Mouse (Mus musculus) heart, embryonic 11.5 days (tissue): ENCODE data around the gene Apobec2. TPM values are rescaled to one million over a fixed set of nuclear protein-coding genes. Genes with fewer than 3 reads are reported as not detected.

Source experiments
- ATAC-seq: fragments of 200-750 bp; cut with Nextera tagmentation; replicated peaks from 2 replicates; pipeline ENCODE4 v1.8.0; 2017; ENCODE audit warnings: moderate library complexity; ENCODE audit not compliant: insufficient number of reproducible peaks, low FRiP score, low TSS enrichment
- H3K27ac ChIP-seq: fragments of 300-500 bp; sonication (generic); 2 replicates; pipeline ENCODE4 v1.5.1; 2014; ENCODE audit warnings: mild to moderate bottlenecking, low read depth, low read length
- H3K27me3 ChIP-seq: fragments of 300-500 bp; sonication (generic); 2 replicates; pipeline ENCODE4 v1.6.1; 2014; ENCODE audit warnings: mild to moderate bottlenecking, low read length, mixed read lengths; ENCODE audit not compliant: control insufficient read depth, insufficient read depth
- H3K36me3 ChIP-seq: fragments of 300-500 bp; sonication (generic); 2 replicates; pipeline ENCODE4 v1.6.1; 2014; ENCODE audit warnings: mild to moderate bottlenecking, low read length, moderate library complexity, mixed read lengths; ENCODE audit not compliant: control insufficient read depth, insufficient read depth
- H3K4me1 ChIP-seq: fragments of 300-500 bp; sonication (generic); 2 replicates; pipeline ENCODE4 v1.6.1; 2014; ENCODE audit warnings: low read length; ENCODE audit not compliant: control insufficient read depth, insufficient read depth
- H3K4me2 ChIP-seq: fragments of 300-500 bp; sonication (generic); 2 replicates; pipeline ENCODE4 v1.6.1; 2014; ENCODE audit warnings: mild to moderate bottlenecking, moderate library complexity
- H3K4me3 ChIP-seq: fragments of 300-500 bp; sonication (generic); 2 replicates; pipeline ENCODE4 v1.5.1; 2014; ENCODE audit warnings: low read depth, low read length
- H3K9ac ChIP-seq: fragments of 300-500 bp; sonication (generic); 2 replicates; pipeline ENCODE4 v1.6.1; 2014; ENCODE audit warnings: mild to moderate bottlenecking, low read depth, low read length, moderate library complexity
- H3K9me3 ChIP-seq: fragments of 300-500 bp; sonication (generic); replicated peaks from 2 replicates; pipeline ENCODE4 v1.6.1; 2016; ENCODE audit warnings: low read length; ENCODE audit not compliant: control insufficient read depth
- WGBS: fragments of 180-500 bp; shearing (Covaris S2); extraction: QIAGEN DNeasy Blood & Tissue Kit; methylation state at CpG from one replicate; pipeline ENCODE4 v1.1.7; 2014; ENCODE audit not compliant: insufficient replicate concordance; 5-methylcytosine and 5-hydroxymethylcytosine counted together
- polyA plus RNA-seq: library from polyadenylated mRNA; unstranded; fragments of >200 nt; fragmentation: Nextera tagmentation; extraction: Ambion mirVana; gene quantifications from 2 replicates; pipeline ENCODE4 v1.2.1, GENCODE M21; 2014

The Apobec2 gene
- polyA plus RNA-seq, 1 experiment from 2014 or later = 213 TPM

DNA sequence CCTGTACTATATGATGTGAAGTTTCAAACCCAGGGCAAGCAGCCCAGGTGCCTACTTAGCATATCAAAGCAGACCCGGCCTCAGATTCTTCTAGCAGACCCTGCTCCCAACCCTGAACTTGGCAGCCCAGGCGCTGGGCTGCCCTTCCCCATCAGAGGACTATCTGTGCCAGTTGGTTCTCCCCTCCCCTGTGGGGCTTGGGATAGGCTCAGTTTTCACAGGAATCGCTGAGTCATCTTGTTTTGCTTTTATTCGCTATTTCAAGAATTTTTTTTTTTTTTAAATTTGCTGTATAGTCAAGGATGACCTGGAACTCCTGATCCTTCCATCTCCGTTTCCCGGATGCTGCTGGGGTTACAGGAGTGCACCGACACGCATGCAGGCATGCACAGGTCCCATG is 14.9 kb upstream of the Apobec2 start:
- H3K4me3 ChIP-seq = no peak overlapping the region
- no peaks in the 10 kb centered on the region for H3K4me1 ChIP-seq
- no peaks in the 10 kb centered on the region for H3K9me3 ChIP-seq
- H3K36me3 ChIP-seq = no peaks in the 10 kb centered on the region
- H3K4me2 ChIP-seq = no peak overlapping the region
- no peaks in the 10 kb centered on the region for H3K27me3 ChIP-seq
- no peak overlapping the region for H3K27ac ChIP-seq
- WGBS = 67% methylated on average over 8 of the region's 8 CpGs
- no peak overlapping the region for H3K9ac ChIP-seq
- no peak for ATAC-seq

DNA sequence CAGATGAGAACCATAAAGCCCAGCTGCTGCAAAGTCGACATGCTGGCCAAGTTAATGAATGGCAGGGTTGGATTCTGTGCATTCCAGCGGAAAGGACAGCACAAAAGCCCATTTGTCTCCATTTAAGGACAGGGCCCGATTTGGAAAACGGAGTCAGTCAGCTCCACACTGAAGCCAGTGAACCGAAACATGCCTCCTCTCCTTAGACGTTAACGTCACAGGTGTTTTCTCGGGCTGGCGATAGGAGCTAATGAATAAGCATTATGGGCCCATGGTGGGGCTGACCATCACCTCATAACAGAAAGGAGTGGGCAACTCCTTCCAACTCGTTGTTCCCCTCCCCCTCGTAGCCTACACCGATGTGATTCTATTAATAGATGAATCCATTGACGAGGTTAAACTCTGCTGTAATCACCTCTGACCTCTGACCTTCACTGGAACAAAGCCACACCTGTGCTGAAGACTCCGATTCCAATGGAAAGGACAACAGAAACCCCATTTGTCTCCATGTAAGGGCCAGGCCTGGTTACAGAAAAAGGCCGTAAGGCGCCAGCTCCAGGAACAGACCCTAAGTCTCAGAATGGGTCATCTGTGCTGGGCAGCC is 10.9 kb upstream of the Apobec2 start:
- no peak overlapping the region for H3K4me2 ChIP-seq
- no peak overlapping the region for H3K4me3 ChIP-seq
- no peak overlapping the region for H3K27ac ChIP-seq
- H3K9me3 ChIP-seq = no peaks in the 10 kb centered on the region
- H3K9ac ChIP-seq = no peak overlapping the region
- no peaks in the 10 kb centered on the region for H3K27me3 ChIP-seq
- H3K36me3 ChIP-seq = no peaks in the 10 kb centered on the region
- no peak for ATAC-seq
- WGBS = 74% methylated on average over 16 of the region's 16 CpGs
- H3K4me1 ChIP-seq = no peaks in the 10 kb centered on the region

DNA sequence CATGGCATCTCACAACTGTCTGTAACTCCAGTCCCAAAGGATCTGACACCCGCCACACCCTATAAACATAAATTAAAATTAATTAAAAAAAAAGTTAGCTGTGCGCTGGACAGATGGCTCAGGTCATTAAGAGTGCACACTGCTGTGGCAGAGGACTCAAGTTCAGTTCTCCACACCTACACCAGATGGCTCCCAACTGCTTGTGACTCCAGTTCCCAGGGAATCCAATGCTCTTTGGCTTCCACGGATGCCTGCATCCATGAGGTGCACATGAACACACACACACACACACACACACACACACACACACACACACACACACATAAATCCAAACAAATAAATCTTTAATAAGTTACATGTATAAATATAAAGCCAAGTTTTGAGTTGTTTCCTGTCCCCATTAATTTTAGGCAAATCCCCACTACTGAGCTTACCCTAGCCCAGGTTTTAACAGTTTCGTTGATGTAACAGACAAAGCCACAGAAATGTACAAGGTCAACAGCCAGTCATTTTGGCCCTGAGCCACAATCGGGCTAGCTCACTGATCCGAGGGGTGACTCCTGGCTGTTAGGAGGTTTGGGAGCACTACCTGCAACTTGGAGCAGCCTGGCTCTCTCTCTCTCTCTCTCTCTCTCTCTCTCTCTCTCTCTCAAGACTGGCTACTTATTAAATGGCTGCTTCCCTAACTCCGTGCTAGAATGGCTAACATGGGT is 10.2 kb upstream of the Apobec2 start:
- no peaks in the 10 kb centered on the region for H3K9me3 ChIP-seq
- no peaks in the 10 kb centered on the region for H3K36me3 ChIP-seq
- no peak overlapping the region for H3K4me2 ChIP-seq
- no peak for ATAC-seq
- no peak overlapping the region for H3K27ac ChIP-seq
- no peaks in the 10 kb centered on the region for H3K27me3 ChIP-seq
- H3K4me3 ChIP-seq = no peak overlapping the region
- H3K4me1 ChIP-seq = peaks cover 3% of the 10 kb centered on the region; the same call in 1 of the 2 replicates
- 74% methylated on average over 7 of the region's 7 CpGs for WGBS
- H3K9ac ChIP-seq = no peak overlapping the region

DNA sequence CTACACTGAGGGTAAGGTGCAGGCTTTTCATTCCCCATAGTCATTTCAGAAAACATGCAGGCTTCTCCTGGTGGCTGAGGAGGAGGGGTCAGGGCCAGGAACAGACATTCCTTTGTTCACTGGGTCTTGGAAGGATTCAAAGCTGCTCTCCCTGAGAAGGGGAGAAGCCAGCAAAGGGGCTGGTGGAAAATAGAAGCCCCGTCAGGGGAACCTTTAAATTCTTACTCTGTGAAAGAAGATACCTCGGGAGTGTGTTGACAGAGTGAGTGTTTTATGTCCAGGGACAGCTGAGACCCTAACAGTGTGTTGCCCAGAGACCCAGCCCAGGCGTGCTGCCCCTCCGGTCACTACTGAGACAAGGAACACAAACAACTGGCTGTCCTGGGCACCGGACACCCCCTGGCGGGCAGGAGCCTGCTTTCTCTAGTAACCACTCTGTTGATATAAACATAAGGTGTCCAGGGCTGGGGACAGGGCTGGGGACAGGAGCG is 4.7 kb upstream of the Apobec2 start:
- ATAC-seq = 0 out of 2 replicates have a peak, but pooled peaks have one; percentile 26
- Histone ChIP-seq H3K4me1 (peaks cover 30% of the 10 kb centered on the region), H3K9ac (no peak overlapping the region), H3K9me3 (no peaks in the 10 kb centered on the region), H3K27ac (peak overlapping the region; percentile 96), H3K36me3 (no peaks in the 10 kb centered on the region), H3K27me3 (no peaks in the 10 kb centered on the region), H3K4me2 (peak overlapping the region; percentile 17; the same call in 1 of the 2 replicates), H3K4me3 (no peak overlapping the region)
- 21% methylated on average over 7 of the region's 7 CpGs for whole genome bisulfite sequencing

DNA sequence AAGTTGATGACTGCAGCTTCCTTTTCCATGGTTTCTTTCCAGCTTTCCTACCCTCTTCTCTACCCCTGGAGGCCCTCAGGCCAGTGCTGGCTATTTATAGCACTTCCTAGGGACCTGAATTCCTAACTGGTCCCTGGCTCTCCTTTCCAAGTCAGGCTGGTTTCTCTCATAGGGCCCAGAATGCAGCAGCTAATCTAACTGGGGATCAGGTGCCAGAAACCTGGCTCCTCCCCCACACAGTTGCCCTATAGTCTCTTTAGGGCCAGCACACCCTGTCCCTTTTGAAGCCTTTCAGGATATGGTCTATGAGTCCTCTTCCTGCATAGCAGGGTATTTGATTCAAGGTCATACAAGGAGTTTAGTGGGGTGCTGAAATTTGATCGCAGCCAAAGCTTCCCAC is 3.8 kb upstream of the Apobec2 start:
- H3K4me1 ChIP-seq = peaks cover 30% of the 10 kb centered on the region
- no peaks in the 10 kb centered on the region for H3K36me3 ChIP-seq
- ATAC-seq = no peak; the same call in 1 of the 2 replicates
- no peaks in the 10 kb centered on the region for H3K27me3 ChIP-seq
- WGBS = 46% methylated on average over 1 of the region's 1 CpGs
- H3K9me3 ChIP-seq = no peaks in the 10 kb centered on the region
- peak overlapping the region; percentile 9; the same call in 1 of the 2 replicates for H3K4me2 ChIP-seq
- H3K27ac ChIP-seq = peak overlapping the region; percentile 96
- no peak overlapping the region for H3K4me3 ChIP-seq
- H3K9ac ChIP-seq = no peak overlapping the region

DNA sequence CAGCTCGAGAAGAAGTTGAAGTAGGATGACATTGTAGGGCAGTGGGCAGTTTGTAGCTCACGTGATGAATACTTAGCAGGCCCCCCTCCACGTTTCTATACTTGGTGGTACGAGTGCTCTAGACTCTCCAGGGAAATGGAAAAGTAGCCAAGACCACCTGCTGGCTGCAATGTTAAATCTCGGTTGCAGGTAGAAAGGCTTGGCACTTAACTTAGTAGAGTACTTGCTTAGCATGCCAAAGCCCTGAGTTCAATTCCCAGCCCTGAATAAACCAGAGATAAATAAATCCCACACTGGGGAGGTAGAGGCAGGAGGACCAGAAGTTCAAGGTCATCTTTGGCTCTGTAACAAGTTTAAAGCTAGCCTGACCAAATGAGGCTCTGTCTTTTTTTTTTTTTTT is 1.7 kb upstream of the Apobec2 start:
- no peak overlapping the region for H3K4me2 ChIP-seq
- H3K36me3 ChIP-seq = no peaks in the 10 kb centered on the region
- no peak overlapping the region for H3K9ac ChIP-seq
- peaks cover 37% of the 10 kb centered on the region for H3K4me1 ChIP-seq
- no peaks in the 10 kb centered on the region for H3K9me3 ChIP-seq
- no peak overlapping the region for H3K4me3 ChIP-seq
- H3K27ac ChIP-seq = no peak overlapping the region
- ATAC-seq = no peak
- WGBS = 69% methylated on average over 5 of the region's 5 CpGs
- H3K27me3 ChIP-seq = no peaks in the 10 kb centered on the region

DNA sequence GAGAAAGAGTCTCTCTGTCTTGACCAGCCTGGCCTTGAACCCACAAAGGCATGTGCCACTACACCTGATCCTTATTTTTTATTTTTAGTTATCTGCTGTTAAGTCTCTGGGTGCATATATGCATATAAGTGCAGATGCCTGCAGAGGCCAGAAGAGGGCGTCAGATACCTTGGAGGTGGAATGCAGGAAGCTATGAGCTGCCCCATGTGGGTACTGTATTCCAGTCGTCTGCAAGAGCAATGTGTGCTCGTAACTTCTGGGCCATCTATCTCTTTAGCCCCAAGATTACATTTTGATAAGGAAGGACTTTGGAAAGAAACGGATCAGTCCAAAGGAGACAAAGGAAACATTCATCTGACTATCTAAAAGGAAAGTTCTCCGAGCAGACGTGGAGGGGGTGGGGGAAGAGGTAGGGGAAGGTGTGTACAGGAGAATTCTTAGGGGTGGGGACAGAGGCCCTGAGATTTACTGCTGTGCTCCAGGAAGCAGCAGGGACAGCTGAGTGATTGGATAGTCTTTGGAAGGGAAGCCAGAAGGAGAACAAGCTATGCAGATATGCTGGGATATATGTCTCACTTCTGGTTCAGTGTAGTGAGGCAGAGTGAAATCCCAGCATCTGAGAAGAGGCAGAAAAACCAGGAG is 1.1 kb upstream of the Apobec2 start:
- Histone ChIP-seq H3K27ac (no peak overlapping the region), H3K4me1 (peaks cover 44% of the 10 kb centered on the region)
- WGBS = 45% methylated on average over 6 of the region's 6 CpGs

DNA sequence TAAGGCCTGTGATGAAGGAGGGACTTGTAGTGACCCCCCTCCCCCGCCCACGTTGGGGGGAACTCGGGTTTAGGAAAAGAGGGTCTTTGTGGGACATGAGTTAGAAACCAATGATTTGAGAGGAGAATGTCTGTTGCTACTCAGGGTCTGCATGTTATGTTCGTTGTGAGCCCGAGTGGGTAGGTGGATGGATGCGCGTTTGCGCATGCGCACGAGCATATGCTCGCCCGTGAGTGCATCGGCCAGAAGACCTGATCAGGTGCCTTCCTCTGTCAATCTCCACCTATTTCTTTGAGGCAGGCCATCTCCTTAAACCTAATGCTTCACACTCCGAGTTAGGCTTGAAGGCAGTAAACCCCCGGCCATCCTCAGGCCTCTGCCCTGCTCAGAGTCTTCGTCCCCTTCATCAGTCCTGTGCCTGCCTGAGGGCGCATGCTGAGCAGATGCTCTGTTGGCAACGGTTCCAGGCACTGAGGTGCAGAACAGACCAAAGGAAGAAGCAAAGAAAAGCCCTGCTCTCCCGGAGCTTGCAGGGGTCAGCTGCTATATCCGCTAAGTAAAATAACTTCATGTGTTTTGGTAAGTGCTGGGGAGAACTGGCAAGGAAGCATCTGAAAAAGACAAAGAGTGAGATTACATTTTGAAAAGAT is 401 bp upstream of the Apobec2 start:
- Histone ChIP-seq H3K27me3 (no peaks in the 10 kb centered on the region), H3K4me1 (peaks cover 50% of the 10 kb centered on the region), H3K27ac (peak overlapping the region; percentile 98), H3K4me2 (peak overlapping the region; percentile 81), H3K9me3 (no peaks in the 10 kb centered on the region), H3K4me3 (no peak overlapping the region), H3K36me3 (no peaks in the 10 kb centered on the region), H3K9ac (no peak overlapping the region)
- ATAC-seq = no peak
- 66% methylated on average over 20 of the region's 20 CpGs for WGBS

More for the DNA sequence above, 1.1 kb upstream of the Apobec2 start:
- Histone ChIP-seq H3K4me2 (no peak overlapping the region), H3K9me3 (no peaks in the 10 kb centered on the region), H3K4me3 (no peak overlapping the region), H3K27me3 (no peaks in the 10 kb centered on the region), H3K9ac (no peak overlapping the region), H3K36me3 (no peaks in the 10 kb centered on the region)
- ATAC-seq = no peak
